Mouse (Mus musculus): Measurements from ENCODE around the gene Stx5a. TPM values are rescaled to one million over a fixed set of nuclear protein-coding genes. Genes with fewer than 3 reads are reported as not detected.

Gene Stx5a
- polyA plus RNA-seq (2014; fragmentation: Illumina TruSeq; extraction: RNeasy Lipid Tissue Mini Kit (QIAGEN cat#74804); ENCODE audit: low read depth, low replicate concordance): 48.6 TPM

GRCm38 (mm10) chr19:8741243-8741869 lies at the start of gene Stx5a:
Gene Stx5a, plus strand, starts transcription at chr19:8741413.

GRCm38 (mm10) chr19:8722907-8723573 lies 18.2 kb upstream of the Stx5a start, which contains the start of gene Slc3a2:
Gene Slc3a2, minus strand, starts transcription at chr19:8723369.

GRCm38 (mm10) chr19:8735389-8736159 lies 5.6 kb upstream of the Stx5a start, which contains the start of gene Wdr74:
Gene Wdr74, plus strand, starts transcription at chr19:8735827.

GRCm38 (mm10) chr19:8740603-8741002 lies 610 bp upstream of the Stx5a start, which contains the start of gene 1700092M07Rik:
Gene 1700092M07Rik, plus strand, starts transcription at chr19:8740718.

GRCm38 (mm10) chr19:8756635-8757387 lies 15.6 kb downstream of the Stx5a start, which contains the start of gene Nxf1:
Gene Nxf1, plus strand, starts transcription at chr19:8757073.

GRCm38 (mm10) chr19:8770567-8771270 lies 29.5 kb downstream of the Stx5a start, which contains the start of gene Tmem223:
Gene Tmem223, plus strand, starts transcription at chr19:8770996.

GRCm38 (mm10) chr19:8774086-8774835 lies 33.0 kb downstream of the Stx5a start, which contains the start of gene Tmem179b:
Gene Tmem179b, minus strand, starts transcription at chr19:8774467.

GRCm38 (mm10) chr19:8786008-8786781 lies 45.0 kb downstream of the Stx5a start, which contains the start of gene Taf6l:
Gene Taf6l, minus strand, starts transcription at chr19:8786417.

GRCm38 (mm10) chr19:8798264-8798946 lies 57.2 kb downstream of the Stx5a start, which contains the start of gene Polr2g:
Gene Polr2g, minus strand, starts transcription at chr19:8798577.

GRCm38 (mm10) chr19:8802130-8802821 lies 61.1 kb downstream of the Stx5a start, which contains the start of gene Zbtb3:
Gene Zbtb3, plus strand, starts transcription at chr19:8802555.

Other genes starting within 250 kb of the Stx5a start
- gene Slc22a8, start 150.2 kb upstream of the Stx5a start, polyA plus RNA-seq (2014; fragmentation: Illumina TruSeq; extraction: RNeasy Lipid Tissue Mini Kit (QIAGEN cat#74804); ENCODE audit: low read depth, low replicate concordance): not detected
- not detected for gene Slc22a6, start 123.4 kb upstream of the Stx5a start, polyA plus RNA-seq (2014; fragmentation: Illumina TruSeq; extraction: RNeasy Lipid Tissue Mini Kit (QIAGEN cat#74804); ENCODE audit: low read depth, low replicate concordance)
- gene Chrm1, start 77.6 kb upstream of the Stx5a start, polyA plus RNA-seq (2014; fragmentation: Illumina TruSeq; extraction: RNeasy Lipid Tissue Mini Kit (QIAGEN cat#74804); ENCODE audit: low read depth, low replicate concordance): not detected
- gene Slc3a2, start 18.0 kb upstream of the Stx5a start, polyA plus RNA-seq (2014; fragmentation: Illumina TruSeq; extraction: RNeasy Lipid Tissue Mini Kit (QIAGEN cat#74804); ENCODE audit: low read depth, low replicate concordance): 109 TPM
- gene Wdr74, start 5.6 kb upstream of the Stx5a start, polyA plus RNA-seq (2014; fragmentation: Illumina TruSeq; extraction: RNeasy Lipid Tissue Mini Kit (QIAGEN cat#74804); ENCODE audit: low read depth, low replicate concordance): 12.8 TPM
- 11.7 TPM for gene 1700092M07Rik, start 695 bp upstream of the Stx5a start, polyA plus RNA-seq (2014; fragmentation: Illumina TruSeq; extraction: RNeasy Lipid Tissue Mini Kit (QIAGEN cat#74804); ENCODE audit: low read depth, low replicate concordance)
- 182 TPM for gene Nxf1, start 15.7 kb downstream of the Stx5a start, polyA plus RNA-seq (2014; fragmentation: Illumina TruSeq; extraction: RNeasy Lipid Tissue Mini Kit (QIAGEN cat#74804); ENCODE audit: low read depth, low replicate concordance)
- gene Tmem223, start 29.6 kb downstream of the Stx5a start, polyA plus RNA-seq (2014; fragmentation: Illumina TruSeq; extraction: RNeasy Lipid Tissue Mini Kit (QIAGEN cat#74804); ENCODE audit: low read depth, low replicate concordance): 4.5 TPM
- 14.4 TPM for gene Tmem179b, start 33.1 kb downstream of the Stx5a start, polyA plus RNA-seq (2014; fragmentation: Illumina TruSeq; extraction: RNeasy Lipid Tissue Mini Kit (QIAGEN cat#74804); ENCODE audit: low read depth, low replicate concordance)
- 3.2 TPM for gene Taf6l, start 45.0 kb downstream of the Stx5a start, polyA plus RNA-seq (2014; fragmentation: Illumina TruSeq; extraction: RNeasy Lipid Tissue Mini Kit (QIAGEN cat#74804); ENCODE audit: low read depth, low replicate concordance)
- 51.5 TPM for gene Polr2g, start 57.2 kb downstream of the Stx5a start, polyA plus RNA-seq (2014; fragmentation: Illumina TruSeq; extraction: RNeasy Lipid Tissue Mini Kit (QIAGEN cat#74804); ENCODE audit: low read depth, low replicate concordance)
- 5.3 TPM for gene Zbtb3, start 61.1 kb downstream of the Stx5a start, polyA plus RNA-seq (2014; fragmentation: Illumina TruSeq; extraction: RNeasy Lipid Tissue Mini Kit (QIAGEN cat#74804); ENCODE audit: low read depth, low replicate concordance)
- gene Ttc9c, start 77.9 kb downstream of the Stx5a start, polyA plus RNA-seq (2014; fragmentation: Illumina TruSeq; extraction: RNeasy Lipid Tissue Mini Kit (QIAGEN cat#74804); ENCODE audit: low read depth, low replicate concordance): 14.5 TPM
- gene Hnrnpul2, start 78.6 kb downstream of the Stx5a start, polyA plus RNA-seq (2014; fragmentation: Illumina TruSeq; extraction: RNeasy Lipid Tissue Mini Kit (QIAGEN cat#74804); ENCODE audit: low read depth, low replicate concordance): 45.8 TPM
- gene AC129217.1, start 88.4 kb downstream of the Stx5a start, polyA plus RNA-seq (2014; fragmentation: Illumina TruSeq; extraction: RNeasy Lipid Tissue Mini Kit (QIAGEN cat#74804); ENCODE audit: low read depth, low replicate concordance): 0.76 TPM
- 360 TPM for gene Bscl2, start 96.1 kb downstream of the Stx5a start, polyA plus RNA-seq (2014; fragmentation: Illumina TruSeq; extraction: RNeasy Lipid Tissue Mini Kit (QIAGEN cat#74804); ENCODE audit: low read depth, low replicate concordance)
- gene Gng3, start 97.8 kb downstream of the Stx5a start, polyA plus RNA-seq (2014; fragmentation: Illumina TruSeq; extraction: RNeasy Lipid Tissue Mini Kit (QIAGEN cat#74804); ENCODE audit: low read depth, low replicate concordance): 0.53 TPM
- 0.56 TPM for gene Lrrn4cl, start 109.4 kb downstream of the Stx5a start, polyA plus RNA-seq (2014; fragmentation: Illumina TruSeq; extraction: RNeasy Lipid Tissue Mini Kit (QIAGEN cat#74804); ENCODE audit: low read depth, low replicate concordance)
- gene Ubxn1, start 130.1 kb downstream of the Stx5a start, polyA plus RNA-seq (2014; fragmentation: Illumina TruSeq; extraction: RNeasy Lipid Tissue Mini Kit (QIAGEN cat#74804); ENCODE audit: low read depth, low replicate concordance): 23.5 TPM
- 2.4 TPM for gene Uqcc3, start 139.5 kb downstream of the Stx5a start, polyA plus RNA-seq (2014; fragmentation: Illumina TruSeq; extraction: RNeasy Lipid Tissue Mini Kit (QIAGEN cat#74804); ENCODE audit: low read depth, low replicate concordance)
- gene Lbhd1, start 142.3 kb downstream of the Stx5a start, polyA plus RNA-seq (2014; fragmentation: Illumina TruSeq; extraction: RNeasy Lipid Tissue Mini Kit (QIAGEN cat#74804); ENCODE audit: low read depth, low replicate concordance): 107 TPM
- gene Gm49403, start 142.5 kb downstream of the Stx5a start, polyA plus RNA-seq (2014; fragmentation: Illumina TruSeq; extraction: RNeasy Lipid Tissue Mini Kit (QIAGEN cat#74804); ENCODE audit: low read depth, low replicate concordance): not detected
- gene 1810009A15Rik, start 147.4 kb downstream of the Stx5a start, polyA plus RNA-seq (2014; fragmentation: Illumina TruSeq; extraction: RNeasy Lipid Tissue Mini Kit (QIAGEN cat#74804); ENCODE audit: low read depth, low replicate concordance): 35.7 TPM
- not detected for gene Gm49416, start 147.5 kb downstream of the Stx5a start, polyA plus RNA-seq (2014; fragmentation: Illumina TruSeq; extraction: RNeasy Lipid Tissue Mini Kit (QIAGEN cat#74804); ENCODE audit: low read depth, low replicate concordance)
- 0.32 TPM for gene Ints5, start 151.6 kb downstream of the Stx5a start, polyA plus RNA-seq (2014; fragmentation: Illumina TruSeq; extraction: RNeasy Lipid Tissue Mini Kit (QIAGEN cat#74804); ENCODE audit: low read depth, low replicate concordance)
- 30.6 TPM for gene Ganab, start 156.7 kb downstream of the Stx5a start, polyA plus RNA-seq (2014; fragmentation: Illumina TruSeq; extraction: RNeasy Lipid Tissue Mini Kit (QIAGEN cat#74804); ENCODE audit: low read depth, low replicate concordance)
- 2.5 TPM for gene B3gat3, start 179.0 kb downstream of the Stx5a start, polyA plus RNA-seq (2014; fragmentation: Illumina TruSeq; extraction: RNeasy Lipid Tissue Mini Kit (QIAGEN cat#74804); ENCODE audit: low read depth, low replicate concordance)
- 1.2 TPM for gene Rom1, start 187.9 kb downstream of the Stx5a start, polyA plus RNA-seq (2014; fragmentation: Illumina TruSeq; extraction: RNeasy Lipid Tissue Mini Kit (QIAGEN cat#74804); ENCODE audit: low read depth, low replicate concordance)
- gene Eml3, start 188.1 kb downstream of the Stx5a start, polyA plus RNA-seq (2014; fragmentation: Illumina TruSeq; extraction: RNeasy Lipid Tissue Mini Kit (QIAGEN cat#74804); ENCODE audit: low read depth, low replicate concordance): 0.77 TPM
- 44.3 TPM for gene Mta2, start 200.5 kb downstream of the Stx5a start, polyA plus RNA-seq (2014; fragmentation: Illumina TruSeq; extraction: RNeasy Lipid Tissue Mini Kit (QIAGEN cat#74804); ENCODE audit: low read depth, low replicate concordance)
- 7.6 TPM for gene Tut1, start 212.4 kb downstream of the Stx5a start, polyA plus RNA-seq (2014; fragmentation: Illumina TruSeq; extraction: RNeasy Lipid Tissue Mini Kit (QIAGEN cat#74804); ENCODE audit: low read depth, low replicate concordance)
- gene Eef1g, start 225.6 kb downstream of the Stx5a start, polyA plus RNA-seq (2014; fragmentation: Illumina TruSeq; extraction: RNeasy Lipid Tissue Mini Kit (QIAGEN cat#74804); ENCODE audit: low read depth, low replicate concordance): 146 TPM
- 4.2 TPM for gene Ahnak, start 247.9 kb downstream of the Stx5a start, polyA plus RNA-seq (2014; fragmentation: Illumina TruSeq; extraction: RNeasy Lipid Tissue Mini Kit (QIAGEN cat#74804); ENCODE audit: low read depth, low replicate concordance)

Data from testis, adult 10 weeks (tissue).